Mouse (Mus musculus) erythroblast, adult 5-6 weeks (primary cell): ENCODE results near the gene Hyls1. TPM values are rescaled to one million over a fixed set of nuclear protein-coding genes. Genes with fewer than 3 reads are reported as not detected.

Experiments used
- ATAC-seq: replicated peaks from 2 replicates; pipeline ENCODE4 v1.8.0; 2016; ENCODE audit warnings: moderate number of reproducible peaks, mild to moderate bottlenecking, moderate TSS enrichment, inconsistent platforms; ENCODE audit not compliant: poor library complexity, low FRiP score, severe bottlenecking
- total RNA-seq, 2 experiments: library from RNA; stranded (forward) in 1 of 2; stranded (reverse) in 1 of 2; fragments of 150-400 nt in 1 of 2; fragments of 200-764, 138-1000 nt in 1 of 2; gene quantifications; 2 replicates each; pipeline versions ENCODE4 v1.2.3 to v1.2.4; 2015 to 2017; ENCODE audit warnings: low replicate concordance in 2 of 2

Hyls1 gene
- total RNA-seq, 2 experiments from 2014 or later = 5.5 to 15.4 TPM

GRCm38 (mm10) chr9:35545704-35546103 lies 24.5 kb downstream of the Hyls1 start:
- ATAC-seq = no peak

GRCm38 (mm10) chr9:35544666-35545065 lies 25.5 kb downstream of the Hyls1 start:
- ATAC-seq = no peak

- no peak for ATAC-seq
Observed at GRCm38 (mm10) chr9:35543099-35543860, 26.9 kb downstream of the Hyls1 start.

- ATAC-seq = no peak
Observed at GRCm38 (mm10) chr9:35541941-35542340, 28.3 kb downstream of the Hyls1 start.

- ATAC-seq = no peak
Observed at GRCm38 (mm10) chr9:35541488-35541887, 28.7 kb downstream of the Hyls1 start.

- ATAC-seq = no peak
Observed at GRCm38 (mm10) chr9:35541024-35541423, 29.2 kb downstream of the Hyls1 start.

GRCm38 (mm10) chr9:35539001-35539750 lies 31.0 kb downstream of the Hyls1 start:
- no peak for ATAC-seq

GRCm38 (mm10) chr9:35535876-35536275 lies 34.3 kb downstream of the Hyls1 start:
- ATAC-seq = no peak

- no peak for ATAC-seq
Observed at GRCm38 (mm10) chr9:35535110-35535509, 35.1 kb downstream of the Hyls1 start.

- ATAC-seq = no peak
Observed at GRCm38 (mm10) chr9:35533266-35533665, 36.9 kb downstream of the Hyls1 start.

GRCm38 (mm10) chr9:35529796-35530195 lies 40.4 kb downstream of the Hyls1 start:
- no peak for ATAC-seq

GRCm38 (mm10) chr9:35529141-35529540 lies 41.1 kb downstream of the Hyls1 start:
- ATAC-seq = no peak

GRCm38 (mm10) chr9:35523941-35524411 lies 46.2 kb downstream of the Hyls1 start:
- peak; percentile 62 for ATAC-seq

GRCm38 (mm10) chr9:35523541-35523940 lies 46.7 kb downstream of the Hyls1 start:
- no peak for ATAC-seq

- no peak for ATAC-seq
Observed at GRCm38 (mm10) chr9:35522821-35523515, 47.2 kb downstream of the Hyls1 start.

- no peak for ATAC-seq
Observed at GRCm38 (mm10) chr9:35522241-35522640, 48.0 kb downstream of the Hyls1 start.

- ATAC-seq = no peak
Observed at GRCm38 (mm10) chr9:35520631-35521348, 49.4 kb downstream of the Hyls1 start.

GRCm38 (mm10) chr9:35518169-35518568 lies 52.0 kb downstream of the Hyls1 start, which contains the start of gene Gm1113:
Gene Gm1113, minus strand, starts transcription at chr9:35518269.
- ATAC-seq = no peak

GRCm38 (mm10) chr9:35516711-35517110 lies 53.5 kb downstream of the Hyls1 start:
- ATAC-seq = no peak

- ATAC-seq = no peak
Observed at GRCm38 (mm10) chr9:35516182-35516581, 54.0 kb downstream of the Hyls1 start.
